Mouse (Mus musculus) stomach, postnatal 0 days (tissue): Measurements from ENCODE around the gene Pink1.

ENCODE experiments used
- CTCF ChIP-seq: IDR thresholded peaks from 2 replicates; pipeline ENCODE4 v1.5.1; 2016; ENCODE audit warnings: antibody characterized with exemption, low read depth, mild to moderate bottlenecking, moderate library complexity
- EP300 ChIP-seq: optimal IDR thresholded peaks from 2 replicates; pipeline ENCODE3; 2016; ENCODE audit warnings: antibody characterized with exemption

DNA sequence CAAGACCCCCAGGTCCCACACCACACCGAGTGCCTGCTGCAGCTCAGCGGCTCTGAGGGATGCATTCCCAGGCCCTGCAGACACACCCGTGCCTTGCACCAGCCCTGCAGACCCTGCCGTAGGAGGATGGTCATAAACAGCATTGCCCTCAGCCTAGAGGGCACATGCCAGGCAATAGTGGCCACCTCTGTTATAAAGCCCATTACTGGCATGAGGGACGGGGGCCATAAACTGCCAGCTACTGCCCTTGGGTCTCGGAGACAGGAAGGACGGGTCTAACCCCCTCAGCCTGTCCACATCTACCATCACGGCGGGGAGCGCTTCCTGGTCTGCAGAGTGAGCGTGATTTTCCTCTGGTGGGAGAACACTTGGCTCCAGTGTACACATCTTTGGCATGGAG, 13.1 kb downstream of the Pink1 start:
- no peak for TF ChIP-seq EP300
- no peak for TF ChIP-seq CTCF
